Mouse (Mus musculus) embryonic facial prominence, embryonic 14.5 days (tissue): Measurements from ENCODE around the gene Nfia. TPM values are rescaled to one million over a fixed set of nuclear protein-coding genes. Genes with fewer than 3 reads are reported as not detected.

ENCODE experiments used
- ATAC-seq: fragments of 200-750 bp; cut with Nextera tagmentation; 2 replicates; pipeline ENCODE4 v1.8.0; 2017; ENCODE audit warnings: low read depth, moderate number of reproducible peaks, moderate TSS enrichment
- DNase-seq: peaks from one replicate; pipeline ENCODE4 v3.0.0-alpha.2; 2015; ENCODE audit warnings: low spot score
- H3K27ac ChIP-seq: fragments of 300-500 bp; sonication (generic); replicated peaks from 2 replicates; pipeline ENCODE4 v1.5.1; 2014; ENCODE audit warnings: low read depth, mild to moderate bottlenecking, low read length, moderate library complexity
- H3K27me3 ChIP-seq: fragments of 300-500 bp; sonication (generic); replicated peaks from 2 replicates; pipeline ENCODE4 v1.6.1; 2014; ENCODE audit warnings: low read length; ENCODE audit not compliant: control insufficient read depth, insufficient read depth
- H3K36me3 ChIP-seq: fragments of 300-500 bp; sonication (generic); 2 replicates; pipeline ENCODE4 v1.6.1; 2014; ENCODE audit warnings: low read length, mixed read lengths; ENCODE audit not compliant: control insufficient read depth, insufficient read depth
- H3K4me1 ChIP-seq: fragments of 300-500 bp; sonication (generic); 2 replicates; pipeline ENCODE4 v1.6.1; 2014; ENCODE audit warnings: antibody characterized with exemption, low read length; ENCODE audit not compliant: control insufficient read depth, insufficient read depth
- H3K4me2 ChIP-seq: fragments of 300-500 bp; sonication (generic); 2 replicates; pipeline ENCODE4 v1.6.1; 2014; ENCODE audit warnings: low read depth, mild to moderate bottlenecking, low read length, moderate library complexity, mixed read lengths
- H3K4me3 ChIP-seq: fragments of 300-500 bp; sonication (generic); 2 replicates; pipeline ENCODE4 v1.5.1; 2014; ENCODE audit warnings: low read depth, mild to moderate bottlenecking, low read length
- H3K9ac ChIP-seq: fragments of 300-500 bp; sonication (generic); 2 replicates; pipeline ENCODE4 v1.6.1; 2014; ENCODE audit warnings: low read depth, mild to moderate bottlenecking, low read length, moderate library complexity, mixed read lengths
- H3K9me3 ChIP-seq: fragments of 300-500 bp; sonication (generic); 2 replicates; pipeline ENCODE4 v1.6.1; 2016; ENCODE audit warnings: low read length; ENCODE audit not compliant: control insufficient read depth
- WGBS: fragments of 180-500 bp; shearing (Covaris S2); extraction: QIAGEN DNeasy Blood & Tissue Kit; methylation state at CpG from one replicate; pipeline ENCODE4 v1.1.7; 2014; 5-methylcytosine and 5-hydroxymethylcytosine counted together
- polyA plus RNA-seq: library from polyadenylated mRNA; unstranded; fragments of >200 nt; fragmentation: Nextera tagmentation; extraction: Ambion mirVana; gene quantifications from 2 replicates; pipeline ENCODE4 v1.2.1, GENCODE M21; 2014

Gene Nfia
- polyA plus RNA-seq, 1 experiment from 2014 or later: 61.7 TPM

GRCm38 (mm10) chr4:97825841-97826240, 53.3 kb downstream of the Nfia start:
- Histone ChIP-seq H3K9me3 (no peaks in the 10 kb centered on the region), H3K4me2 (no peak overlapping the region), H3K27me3 (no peaks in the 10 kb centered on the region), H3K4me3 (no peak overlapping the region), H3K27ac (no peak overlapping the region), H3K9ac (no peak overlapping the region), H3K36me3 (no peaks in the 10 kb centered on the region), H3K4me1 (peaks cover 34% of the 10 kb centered on the region)
- ATAC-seq: no peak
- 67% methylated on average over 4 of the region's 4 CpGs for WGBS
- DNase-seq: no peak

- H3K36me3 ChIP-seq: 0 out of 2 replicates have a peak, but pooled peaks cover 3% of the 10 kb centered on the region
- no peaks in the 10 kb centered on the region for H3K9me3 ChIP-seq
- no peaks in the 10 kb centered on the region for H3K27me3 ChIP-seq
- peaks cover 34% of the 10 kb centered on the region for H3K4me1 ChIP-seq
- 0 out of 2 replicates have a peak, but pooled peaks have one; percentile 51 for ATAC-seq
- H3K27ac ChIP-seq: no peak overlapping the region
- 48% methylated on average over 6 of the region's 6 CpGs for WGBS
- no peak overlapping the region for H3K9ac ChIP-seq
- H3K4me2 ChIP-seq: no peak overlapping the region
- peak; percentile 68 for DNase-seq
- H3K4me3 ChIP-seq: no peak overlapping the region
Observed at GRCm38 (mm10) chr4:97827115-97827514, 54.6 kb downstream of the Nfia start.

- Histone ChIP-seq H3K9ac (no peak overlapping the region), H3K27me3 (no peaks in the 10 kb centered on the region), H3K4me3 (no peak overlapping the region), H3K4me1 (peaks cover 28% of the 10 kb centered on the region), H3K4me2 (no peak overlapping the region), H3K36me3 (0 out of 2 replicates have a peak, but pooled peaks cover 3% of the 10 kb centered on the region), H3K9me3 (no peaks in the 10 kb centered on the region), H3K27ac (no peak overlapping the region)
- DNase-seq (no peak), ATAC-seq (no peak)
- 50% methylated on average over 1 of the region's 1 CpGs for WGBS
Observed at GRCm38 (mm10) chr4:97828579-97828978, 56.0 kb downstream of the Nfia start.

GRCm38 (mm10) chr4:97829336-97830050, 57.0 kb downstream of the Nfia start:
- Histone ChIP-seq H3K27ac (no peak overlapping the region), H3K9me3 (no peaks in the 10 kb centered on the region), H3K4me3 (no peak overlapping the region), H3K9ac (no peak overlapping the region), H3K4me2 (no peak overlapping the region), H3K4me1 (peaks cover 30% of the 10 kb centered on the region), H3K27me3 (no peaks in the 10 kb centered on the region), H3K36me3 (0 out of 2 replicates have a peak, but pooled peaks cover 3% of the 10 kb centered on the region)
- DNase-seq (no peak), ATAC-seq (no peak)
- 83% methylated on average over 12 of the region's 12 CpGs for WGBS

GRCm38 (mm10) chr4:97830051-97830853, 57.7 kb downstream of the Nfia start:
- Histone ChIP-seq H3K4me2 (no peak overlapping the region), H3K27me3 (no peaks in the 10 kb centered on the region), H3K9me3 (no peaks in the 10 kb centered on the region), H3K4me1 (peaks cover 29% of the 10 kb centered on the region), H3K27ac (no peak overlapping the region), H3K9ac (no peak overlapping the region), H3K4me3 (no peak overlapping the region), H3K36me3 (0 out of 2 replicates have a peak, but pooled peaks cover 3% of the 10 kb centered on the region)
- WGBS: 59% methylated on average over 6 of the region's 6 CpGs
- ATAC-seq (no peak), DNase-seq (no peak)

GRCm38 (mm10) chr4:97830935-97831608, 58.5 kb downstream of the Nfia start:
- Histone ChIP-seq H3K36me3 (0 out of 2 replicates have a peak, but pooled peaks cover 3% of the 10 kb centered on the region), H3K4me2 (no peak overlapping the region), H3K4me1 (peaks cover 29% of the 10 kb centered on the region), H3K27me3 (no peaks in the 10 kb centered on the region), H3K9ac (no peak overlapping the region), H3K27ac (no peak overlapping the region), H3K4me3 (no peak overlapping the region), H3K9me3 (no peaks in the 10 kb centered on the region)
- ATAC-seq (no peak), DNase-seq (no peak)
- 82% methylated on average over 16 of the region's 16 CpGs for WGBS

- Histone ChIP-seq H3K27me3 (no peaks in the 10 kb centered on the region), H3K4me2 (no peak overlapping the region), H3K9ac (no peak overlapping the region), H3K4me3 (no peak overlapping the region), H3K27ac (no peak overlapping the region), H3K9me3 (no peaks in the 10 kb centered on the region), H3K4me1 (peaks cover 23% of the 10 kb centered on the region), H3K36me3 (0 out of 2 replicates have a peak, but pooled peaks cover 3% of the 10 kb centered on the region)
- ATAC-seq (no peak), DNase-seq (no peak)
- 82% methylated on average over 7 of the region's 7 CpGs for WGBS
Observed at GRCm38 (mm10) chr4:97831611-97832278, 59.2 kb downstream of the Nfia start.

GRCm38 (mm10) chr4:97832279-97832640, 59.7 kb downstream of the Nfia start:
- no peak overlapping the region for H3K27ac ChIP-seq
- H3K4me2 ChIP-seq: no peak overlapping the region
- WGBS: 81% methylated on average over 4 of the region's 4 CpGs
- H3K4me1 ChIP-seq: peaks cover 18% of the 10 kb centered on the region; the same call in 1 of the 2 replicates
- H3K9me3 ChIP-seq: no peaks in the 10 kb centered on the region
- no peak overlapping the region for H3K9ac ChIP-seq
- H3K4me3 ChIP-seq: no peak overlapping the region
- ATAC-seq: no peak
- H3K36me3 ChIP-seq: 0 out of 2 replicates have a peak, but pooled peaks cover 3% of the 10 kb centered on the region
- DNase-seq: no peak
- no peaks in the 10 kb centered on the region for H3K27me3 ChIP-seq
